Mouse (Mus musculus) heart, embryonic 13.5 days (tissue): ENCODE results near the gene Polq. TPM values are rescaled to one million over a fixed set of nuclear protein-coding genes. Genes with fewer than 3 reads are reported as not detected.
"Not testable (repeated sequence)": the region's sequence is repeated elsewhere in the genome, so short reads cannot be mapped to it uniquely, and the experiment has no call there.

ENCODE experiments used
- ATAC-seq: fragments of 200-750 bp; cut with Nextera tagmentation; 2 replicates; pipeline ENCODE4 v1.8.0; 2017; ENCODE audit warnings: moderate TSS enrichment; ENCODE audit not compliant: insufficient number of reproducible peaks, low FRiP score, low TSS enrichment; ENCODE audit errors: extremely low read depth
- H3K27ac ChIP-seq: fragments of 300-500 bp; sonication (generic); replicated peaks from 2 replicates; pipeline ENCODE4 v1.5.1; 2015; ENCODE audit warnings: moderate library complexity, mild to moderate bottlenecking, inconsistent platforms
- H3K27me3 ChIP-seq: fragments of 300-500 bp; sonication (generic); replicated peaks from 2 replicates; pipeline ENCODE4 v1.6.1; 2015; ENCODE audit warnings: mild to moderate bottlenecking, inconsistent platforms
- H3K36me3 ChIP-seq: fragments of 300-500 bp; sonication (generic); 2 replicates; pipeline ENCODE4 v1.6.1; 2015; ENCODE audit warnings: mild to moderate bottlenecking, inconsistent platforms
- H3K4me1 ChIP-seq: fragments of 300-500 bp; sonication (generic); 2 replicates; pipeline ENCODE4 v1.6.1; 2015; ENCODE audit warnings: inconsistent platforms
- H3K4me2 ChIP-seq: fragments of 300-500 bp; sonication (generic); 2 replicates; pipeline ENCODE4 v1.6.1; 2015; ENCODE audit warnings: inconsistent platforms, mild to moderate bottlenecking, moderate library complexity
- H3K4me3 ChIP-seq: fragments of 300-500 bp; sonication (generic); 2 replicates; pipeline ENCODE4 v1.5.1; 2015; ENCODE audit warnings: moderate library complexity, mild to moderate bottlenecking, inconsistent platforms
- H3K9ac ChIP-seq: fragments of 300-500 bp; sonication (generic); 2 replicates; pipeline ENCODE4 v1.6.1; 2015; ENCODE audit warnings: inconsistent platforms, mild to moderate bottlenecking, moderate library complexity
- H3K9me3 ChIP-seq: fragments of 300-500 bp; sonication (generic); 2 replicates; pipeline ENCODE4 v1.6.1; 2016; ENCODE audit warnings: inconsistent platforms
- WGBS: fragments of 180-500 bp; shearing (Covaris S2); methylation state at CpG from one replicate; pipeline ENCODE4 v1.1.7; 2015; ENCODE audit warnings: mixed read lengths; 5-methylcytosine and 5-hydroxymethylcytosine counted together
- polyA plus RNA-seq: library from polyadenylated mRNA; unstranded; fragments of >200 nt; fragmentation: Nextera tagmentation; extraction: Ambion mirVana; gene quantifications from 2 replicates; pipeline ENCODE4 v1.2.1, GENCODE M21; 2015

Gene Polq
- polyA plus RNA-seq, 1 experiment from 2014 or later, result 4.4 TPM

DNA sequence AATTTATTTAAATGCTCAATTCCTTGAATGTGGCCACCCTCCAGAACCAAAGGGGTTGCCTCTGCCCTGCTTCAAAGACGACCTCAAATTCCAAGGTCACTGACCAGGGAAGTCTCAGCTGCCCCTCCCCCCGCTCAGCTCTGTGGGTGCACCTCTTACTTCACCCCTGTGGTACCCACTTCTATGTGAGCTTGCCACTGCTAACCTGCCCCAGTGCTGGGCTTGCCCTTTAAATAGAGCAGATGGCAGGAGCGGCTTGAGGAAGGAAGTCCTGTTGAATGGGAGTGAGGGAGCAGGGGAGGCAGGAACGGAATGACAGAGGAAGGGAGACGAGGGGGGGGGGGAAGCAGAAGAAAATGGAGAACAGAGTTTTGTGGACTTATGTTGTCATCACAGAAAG is 97.2 kb downstream of the Polq start:
- Histone ChIP-seq H3K4me3 (no peak overlapping the region), H3K36me3 (no peaks in the 10 kb centered on the region), H3K9ac (no peak overlapping the region; the same call in 1 of the 2 replicates), H3K9me3 (no peaks in the 10 kb centered on the region), H3K4me2 (no peak overlapping the region), H3K4me1 (peaks cover 3% of the 10 kb centered on the region; the same call in 1 of the 2 replicates), H3K27ac (no peak overlapping the region), H3K27me3 (no peaks in the 10 kb centered on the region)
- ATAC-seq, result no peak
- 16% methylated on average over 5 of the region's 5 CpGs for WGBS

DNA sequence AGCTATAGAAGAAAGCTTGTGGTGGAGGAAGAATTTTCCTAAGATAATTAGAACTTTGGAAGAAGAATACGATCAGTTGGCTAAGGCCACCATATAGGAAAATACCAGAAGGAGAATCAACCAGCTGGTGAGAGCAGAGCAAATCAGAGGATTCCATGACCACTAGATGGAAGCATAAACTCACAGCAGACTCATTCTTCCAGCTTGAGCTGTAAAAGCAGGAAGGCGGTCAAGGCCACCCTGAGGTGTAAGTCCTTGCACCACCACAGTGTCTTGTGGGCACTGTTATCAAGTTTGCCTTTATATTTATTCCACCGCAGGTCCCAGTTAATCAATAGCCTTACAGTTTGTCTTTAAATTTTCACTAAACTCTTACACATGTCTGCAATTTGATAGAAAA is 97.7 kb downstream of the Polq start:
- Histone ChIP-seq H3K4me3 (no peak overlapping the region), H3K4me1 (peaks cover 3% of the 10 kb centered on the region; the same call in 1 of the 2 replicates), H3K27me3 (no peaks in the 10 kb centered on the region), H3K9ac (no peak overlapping the region), H3K36me3 (no peaks in the 10 kb centered on the region), H3K4me2 (no peak overlapping the region), H3K27ac (no peak overlapping the region), H3K9me3 (no peaks in the 10 kb centered on the region)
- ATAC-seq, result no peak
- WGBS, result 23% methylated on average over 3 of the region's 3 CpGs

DNA sequence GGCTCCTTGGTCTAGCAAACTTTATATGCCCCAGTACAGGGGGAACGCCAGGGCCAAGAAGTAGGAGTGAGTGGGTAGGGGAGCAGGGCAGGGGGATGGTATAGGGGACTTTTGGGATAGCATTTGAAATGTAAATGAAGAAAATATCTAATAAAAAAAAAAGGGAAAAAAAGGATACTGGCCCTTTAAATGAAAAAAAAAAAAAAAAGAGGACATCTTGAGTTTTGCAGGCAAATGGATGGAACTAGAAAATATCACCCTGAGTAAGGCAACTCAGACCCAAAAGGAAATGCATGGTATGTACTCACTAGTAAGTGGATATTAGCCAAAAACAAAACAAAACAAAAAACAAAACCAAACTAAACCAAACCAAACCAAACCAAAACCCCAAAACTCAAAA is 113.6 kb downstream of the Polq start:
- not testable (repeated sequence) for H3K27me3 ChIP-seq, ATAC-seq, H3K27ac ChIP-seq, H3K4me2 ChIP-seq, H3K36me3 ChIP-seq, H3K9me3 ChIP-seq, H3K4me3 ChIP-seq, H3K4me1 ChIP-seq, H3K9ac ChIP-seq
- WGBS, result 89% methylated on average over 1 of the region's 1 CpGs

Other genes with a start within 250 kb of the Polq start
- 1.4 and 2.0 TPM in 2 replicates for gene Slc15a2, start 226.8 kb upstream of the Polq start, polyA plus RNA-seq
- 28.4 and 28.9 TPM in 2 replicates for gene Iqcb1, start 183.4 kb upstream of the Polq start, polyA plus RNA-seq
- gene Eaf2, start 136.8 kb upstream of the Polq start, polyA plus RNA-seq, result 0.40 and 0.97 TPM in 2 replicates
- 61.9 and 64.3 TPM in 2 replicates for gene Golgb1, start 136.6 kb upstream of the Polq start, polyA plus RNA-seq
- gene Hcls1, start 76.8 kb upstream of the Polq start, polyA plus RNA-seq, result 5.5 and 5.8 TPM in 2 replicates
- gene Fbxo40, start 21.3 kb upstream of the Polq start, polyA plus RNA-seq, result 8.5 and 8.8 TPM in 2 replicates